Mouse (Mus musculus) yolk sac, embryonic 10.5 days (tissue): ENCODE data around the gene Pecam1.
"Not testable (repeated sequence)": the region's sequence is repeated elsewhere in the genome, so short reads cannot be mapped to it uniquely, and the experiment has no call there.

Experiments
- DNase-seq: peaks from one replicate; pipeline ENCODE4 v3.0.0-alpha.2; 2017; ENCODE audit warnings: low spot score

Pecam1 gene

GRCm38 (mm10) chr11:106770195-106770974 lies 20.0 kb upstream of the Pecam1 start:
- no peak for DNase-seq

GRCm38 (mm10) chr11:106767516-106767915 lies 17.1 kb upstream of the Pecam1 start:
- no peak for DNase-seq

- no peak for DNase-seq
These were observed 16.3 kb upstream of the Pecam1 start for GRCm38 (mm10) chr11:106766611-106767162.

DNA sequence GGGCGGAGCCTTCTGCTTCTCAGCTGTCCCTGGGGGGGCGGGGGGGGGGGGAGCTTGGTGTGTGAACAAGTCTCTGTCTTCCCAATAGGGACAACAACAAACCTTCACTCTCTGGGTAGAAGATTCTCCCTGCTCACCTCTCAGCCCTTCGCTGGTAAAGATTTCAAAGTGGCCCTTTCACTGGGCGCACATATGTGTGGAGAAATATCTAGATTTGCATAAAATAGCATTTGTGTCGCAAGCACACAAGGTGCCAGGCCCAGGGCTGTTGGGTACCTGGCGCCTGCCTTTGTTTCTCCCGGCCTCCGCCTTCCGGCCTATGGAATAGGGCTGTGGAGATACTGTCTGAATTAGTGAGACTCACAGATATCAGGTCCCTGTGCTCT lies 12.4 kb upstream of the Pecam1 start:
- DNase-seq: no peak

DNA sequence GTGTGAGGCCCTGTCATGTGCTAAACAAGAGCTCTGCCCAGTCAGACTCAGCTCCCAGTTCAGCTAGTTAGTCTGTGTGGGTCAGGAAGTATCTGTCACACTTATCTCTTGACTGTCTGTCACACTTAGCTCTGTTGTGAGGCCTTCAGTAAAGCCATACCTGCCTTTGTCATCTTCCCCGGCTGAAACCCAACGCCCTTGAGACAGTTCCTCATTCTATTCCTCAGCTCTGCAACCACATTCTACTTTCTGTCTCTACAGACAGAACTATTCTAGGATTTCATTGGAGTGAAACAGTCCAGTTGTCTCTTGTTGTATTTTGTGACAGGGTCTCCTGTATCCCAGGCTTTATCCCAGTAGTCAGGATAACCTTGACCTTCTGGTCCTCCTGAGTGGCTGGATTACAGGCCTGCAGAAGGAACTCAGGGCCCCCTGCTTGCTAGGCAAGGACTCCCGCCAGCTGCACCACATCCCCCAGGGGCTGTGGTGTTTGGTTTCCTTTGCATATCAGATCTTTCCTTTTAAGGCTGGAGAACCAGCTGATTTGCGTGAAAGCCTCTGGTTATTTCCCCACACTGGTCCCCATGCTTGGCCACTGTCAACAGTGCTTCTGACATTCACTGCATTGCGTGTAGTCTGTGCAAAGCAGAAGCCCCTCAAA lies 11.8 kb upstream of the Pecam1 start:
- no peak for DNase-seq

DNA sequence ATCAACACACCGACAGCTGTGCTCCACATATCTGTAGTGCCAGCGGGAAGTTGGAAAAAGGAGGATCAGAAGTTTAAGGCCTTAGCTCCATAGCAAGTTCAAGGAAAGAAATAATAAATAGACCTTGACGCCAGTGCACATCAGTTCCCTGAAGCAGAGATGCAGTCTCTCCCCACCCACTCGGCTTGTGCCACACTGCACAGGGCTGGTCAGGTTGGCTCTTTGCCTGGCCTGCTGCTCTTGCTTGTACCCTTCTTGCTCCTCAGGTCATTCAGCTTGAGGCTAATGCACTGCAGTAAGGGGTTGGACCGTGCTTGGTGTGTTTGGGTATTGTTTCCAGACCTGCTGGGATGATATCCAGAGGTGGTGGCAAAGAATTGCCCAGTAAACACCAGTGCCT lies 10.1 kb upstream of the Pecam1 start:
- no peak for DNase-seq

GRCm38 (mm10) chr11:106759028-106759427 lies 8.6 kb upstream of the Pecam1 start:
- no peak for DNase-seq

GRCm38 (mm10) chr11:106755583-106755982 lies 5.2 kb upstream of the Pecam1 start:
- no peak for DNase-seq

DNA sequence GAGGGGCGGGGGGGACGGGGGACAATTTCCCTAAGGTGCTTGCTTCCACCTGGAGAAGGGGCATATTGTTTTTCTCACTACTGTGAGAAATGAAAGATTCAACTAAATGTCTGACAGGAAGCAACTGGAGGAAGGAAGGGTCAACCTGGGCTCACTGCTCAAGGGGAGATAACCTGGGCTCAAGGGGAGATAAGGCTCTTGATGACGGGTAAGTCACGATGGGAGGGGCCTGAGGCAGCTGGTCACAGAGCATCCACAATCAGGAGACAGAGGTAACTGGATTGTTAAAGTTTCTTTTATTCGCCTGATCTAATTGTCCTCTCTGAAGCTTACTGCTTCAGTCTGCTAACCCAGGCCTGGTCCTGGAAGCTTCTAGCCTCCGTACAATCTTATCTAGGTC lies 2.9 kb upstream of the Pecam1 start:
- DNase-seq: no peak

- no peak for DNase-seq
These were observed 1.7 kb upstream of the Pecam1 start for GRCm38 (mm10) chr11:106752103-106752502.

DNA sequence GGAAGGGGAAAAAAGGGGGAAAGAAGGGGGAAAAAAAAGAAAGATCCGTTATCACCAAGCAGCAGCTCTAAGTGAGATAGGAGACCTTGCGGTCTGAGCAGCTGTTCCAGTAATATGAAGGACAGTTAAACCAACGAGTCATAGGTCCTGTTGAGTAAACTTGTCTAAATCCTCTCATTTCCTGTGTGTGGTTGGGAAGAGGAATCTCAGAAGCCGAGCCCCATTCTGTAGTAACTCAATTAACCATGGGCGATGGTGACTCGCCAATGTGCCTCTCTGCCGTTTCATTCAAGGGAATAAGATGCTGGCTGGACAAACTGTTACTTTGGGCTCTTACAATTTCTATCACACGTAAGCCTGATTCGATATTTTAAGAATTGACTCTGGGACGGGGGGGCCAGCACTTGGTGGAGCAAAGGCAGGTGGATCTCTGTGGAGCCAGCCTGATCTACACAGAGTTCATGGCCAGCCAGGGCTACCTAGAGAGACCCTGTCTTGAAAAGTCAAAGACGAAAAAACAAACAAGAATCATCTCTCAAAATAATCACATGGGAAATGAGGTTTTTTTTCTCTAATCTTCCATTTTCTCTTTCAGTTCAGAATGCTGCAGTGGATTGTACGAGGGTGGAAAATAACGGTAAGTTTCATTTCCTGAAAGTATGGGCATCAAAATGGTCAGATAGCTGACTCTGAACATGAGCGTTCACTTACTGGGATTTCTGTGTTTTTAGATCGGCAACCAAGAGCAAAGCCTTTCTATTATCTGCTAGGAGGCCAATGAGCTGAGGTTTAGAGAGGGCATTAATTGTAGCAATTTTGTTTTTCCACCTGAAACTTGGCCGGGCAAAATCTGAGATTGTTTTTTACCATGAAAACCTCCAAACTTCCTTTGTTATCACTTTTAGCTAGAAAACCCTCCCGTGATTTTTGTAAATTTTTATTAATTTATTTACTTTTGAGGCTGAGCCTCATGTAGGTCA lies 901 bp upstream of the Pecam1 start, which contains the start of gene Milr1:
Milr1 (plus strand) TSS at position 188 of the 980 bp plus-strand sequence.
- DNase-seq: no peak

- not testable (repeated sequence) for DNase-seq
These were observed 789 bp downstream of the Pecam1 start for GRCm38 (mm10) chr11:106749557-106750120.

DNA sequence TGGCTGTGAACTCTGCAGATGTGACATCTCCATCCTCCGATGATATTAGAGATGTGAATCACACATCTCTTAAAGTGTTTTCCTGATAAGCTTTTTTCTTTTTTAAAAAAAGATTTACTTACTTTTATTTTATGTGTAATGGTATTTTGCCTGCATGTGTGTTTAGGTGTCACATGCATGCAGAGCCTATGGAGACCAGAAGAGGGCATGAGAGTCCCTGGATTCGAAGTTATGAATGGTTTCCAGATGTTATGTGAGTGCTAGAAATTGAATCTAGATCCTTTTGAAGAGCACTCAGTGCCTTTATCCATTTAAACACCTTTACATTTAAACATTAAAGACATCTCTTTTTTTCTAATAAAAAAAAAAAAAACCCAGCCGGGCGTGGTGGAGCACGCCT lies 5.5 kb downstream of the Pecam1 start:
- DNase-seq: no peak

DNA sequence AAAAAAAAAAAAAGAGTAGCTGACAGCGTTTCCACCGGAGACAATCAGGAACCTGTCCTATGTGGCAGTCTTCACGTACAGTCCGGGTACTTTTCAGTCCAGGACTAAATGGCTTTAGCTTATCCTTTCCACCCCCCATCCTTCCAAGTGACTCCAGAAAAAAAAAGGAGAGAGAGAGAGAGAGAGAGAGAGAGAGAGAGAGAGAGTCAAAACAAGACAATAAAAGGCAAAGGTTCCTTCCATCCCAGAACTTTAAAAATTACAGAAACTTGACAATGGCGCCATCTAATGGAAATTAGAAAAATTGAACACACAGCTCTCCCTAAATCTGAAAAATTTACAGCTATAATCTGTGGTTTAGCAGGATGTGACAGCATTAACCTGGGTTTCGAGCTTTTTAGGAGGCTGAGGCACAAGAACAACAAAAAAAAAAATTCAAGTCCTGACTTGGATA lies 8.0 kb downstream of the Pecam1 start:
- no peak for DNase-seq

- DNase-seq: no peak
These were observed 8.6 kb downstream of the Pecam1 start for GRCm38 (mm10) chr11:106741826-106742225.

DNA sequence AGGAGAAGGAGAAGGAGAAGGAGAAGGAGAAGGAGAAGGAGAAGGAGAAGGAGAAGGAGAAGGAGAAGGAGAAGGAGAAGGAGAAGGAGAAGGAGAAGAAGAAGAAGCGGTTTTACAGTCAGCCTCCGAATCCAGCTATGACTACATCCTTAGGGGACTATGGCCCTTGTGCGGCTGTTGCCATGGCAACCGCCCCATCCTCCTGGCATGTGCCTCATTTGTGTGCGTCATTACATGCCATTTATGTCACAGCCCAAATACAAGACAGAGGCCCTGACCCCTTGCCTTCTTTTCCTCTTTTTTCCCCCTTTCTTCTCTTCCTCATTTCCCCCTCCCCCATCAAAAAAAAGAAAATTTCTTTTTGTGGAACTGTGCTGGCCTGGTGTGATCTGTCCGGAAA lies 9.2 kb downstream of the Pecam1 start:
- DNase-seq: no peak

DNA sequence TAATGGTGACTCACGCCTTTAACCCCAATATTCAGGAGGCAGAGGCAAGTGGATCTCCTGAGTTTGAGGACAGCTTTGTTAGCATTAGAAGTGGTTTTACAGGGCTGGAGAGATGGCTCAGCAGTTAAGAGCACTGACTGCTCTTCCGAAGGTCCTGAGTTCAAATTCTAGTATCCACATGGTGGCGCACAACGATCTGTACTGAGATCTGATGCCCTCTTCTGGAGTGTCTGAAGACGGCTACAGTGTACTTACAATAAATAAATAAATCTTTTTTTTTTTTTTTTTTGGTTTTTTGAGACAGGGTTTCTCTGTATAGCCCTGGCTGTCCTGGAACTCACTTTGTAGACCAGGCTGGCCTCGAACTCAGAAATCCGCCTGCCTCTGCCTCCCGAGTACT lies 9.7 kb downstream of the Pecam1 start:
- DNase-seq: not testable (repeated sequence)

GRCm38 (mm10) chr11:106739116-106739515 lies 11.3 kb downstream of the Pecam1 start:
- DNase-seq: no peak

- no peak for DNase-seq
These were observed 13.2 kb downstream of the Pecam1 start for GRCm38 (mm10) chr11:106737178-106737621.

- DNase-seq: no peak
These were observed 13.8 kb downstream of the Pecam1 start for GRCm38 (mm10) chr11:106736614-106737013.

- DNase-seq: no peak
These were observed 19.7 kb downstream of the Pecam1 start for GRCm38 (mm10) chr11:106730714-106731113.

DNA sequence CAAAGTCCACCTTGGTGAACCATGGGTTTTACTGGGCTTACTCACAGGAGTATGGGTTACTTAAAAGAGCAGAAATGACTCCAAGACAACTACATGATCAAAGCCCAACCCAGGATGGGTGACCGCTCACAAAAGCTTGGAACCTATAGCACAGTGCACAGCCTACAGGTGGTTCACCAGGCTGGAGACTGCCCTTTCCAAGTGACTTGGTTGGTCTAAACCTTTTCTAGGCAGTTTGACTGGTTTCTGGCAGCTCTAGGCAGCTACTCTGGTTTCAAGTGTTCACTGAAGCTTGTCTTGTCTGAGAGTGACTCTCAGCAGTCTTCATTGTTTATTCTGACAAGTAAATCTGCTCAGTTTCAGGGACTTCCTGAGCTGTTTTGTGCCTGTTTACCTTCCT lies 20.8 kb downstream of the Pecam1 start:
- DNase-seq: no peak
